Mouse (Mus musculus) urinary bladder, postnatal 10 days (tissue): Measurements from ENCODE around the gene Bcat2.

ENCODE experiments used
- DNase-seq: peaks from one replicate; pipeline ENCODE4 v3.0.0; 2022; ENCODE audit warnings: low spot score

Gene Bcat2

DNA sequence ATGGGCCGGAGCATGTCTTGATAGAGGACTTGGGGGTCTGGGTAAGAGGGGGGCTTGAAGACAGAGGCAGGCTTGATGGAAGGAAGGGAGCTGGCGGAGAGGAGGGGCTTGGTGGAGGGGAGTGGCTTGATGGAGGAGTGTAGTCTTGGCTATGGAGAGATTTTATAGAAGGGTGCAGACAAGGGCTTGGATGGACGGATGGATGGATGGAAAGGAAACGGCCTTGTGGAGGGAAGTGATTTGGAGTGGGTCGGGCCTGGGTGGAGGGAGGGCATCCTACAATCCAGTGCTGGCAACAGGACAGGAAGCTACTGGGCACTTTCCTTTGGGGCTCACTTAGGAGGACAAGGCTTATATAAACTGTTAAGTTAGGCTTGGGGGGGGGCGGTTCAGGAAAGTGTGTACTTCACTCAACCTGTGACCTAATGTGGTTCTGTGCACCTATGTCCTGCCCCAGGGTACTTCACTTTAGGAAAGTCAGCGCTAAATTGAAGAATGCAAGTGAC, 56.7 kb downstream of the Bcat2 start:
- DNase-seq: no peak

GRCm38 (mm10) chr7:45627261-45627660, 57.3 kb downstream of the Bcat2 start, which contains the start of gene Rasip1:
Gene Rasip1 (plus strand): TSS chr7:45627488.
- DNase-seq: no peak

GRCm38 (mm10) chr7:45628364-45629294, 58.7 kb downstream of the Bcat2 start:
- DNase-seq: peak; percentile 71

DNA sequence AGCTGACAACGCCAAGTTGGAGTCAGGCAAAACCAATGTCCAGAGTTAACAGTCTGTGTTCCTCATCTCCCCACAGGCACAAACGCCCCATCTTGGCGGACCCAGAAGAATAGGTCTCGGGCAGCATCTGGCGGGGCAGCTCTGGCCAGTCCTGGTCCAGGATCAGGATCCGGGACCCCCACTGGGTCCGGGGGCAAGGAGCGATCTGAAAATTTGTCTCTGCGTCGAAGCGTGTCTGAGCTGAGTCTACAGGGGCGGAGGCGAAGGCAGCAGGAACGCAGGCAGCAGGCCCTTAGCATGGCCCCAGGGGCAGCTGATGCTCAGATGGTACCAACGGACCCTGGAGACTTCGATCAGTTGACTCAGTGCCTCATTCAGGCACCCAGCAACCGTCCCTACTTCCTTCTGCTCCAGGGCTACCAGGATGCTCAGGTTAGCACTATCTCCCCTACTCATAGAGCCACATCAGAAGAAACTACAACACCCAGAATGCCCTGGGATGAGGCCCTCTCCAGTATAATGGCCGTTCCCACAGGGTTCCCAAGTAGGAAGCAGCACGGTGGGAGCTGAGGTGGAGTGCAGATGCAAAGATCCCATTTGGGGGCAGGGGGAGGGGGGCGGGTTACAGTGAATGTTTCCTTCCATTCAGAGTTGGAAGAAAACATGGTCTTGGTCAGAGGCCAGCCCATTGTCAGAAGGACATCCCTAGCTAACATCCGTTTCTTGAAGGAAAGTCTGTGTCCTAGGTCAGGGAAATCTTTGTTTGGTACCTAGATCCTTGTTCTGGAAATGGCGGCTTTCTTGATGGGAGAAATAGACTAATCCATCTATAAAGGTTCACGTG, 60.3 kb downstream of the Bcat2 start:
- DNase-seq: no peak

GRCm38 (mm10) chr7:45632499-45632898, 62.5 kb downstream of the Bcat2 start:
- DNase-seq: no peak

DNA sequence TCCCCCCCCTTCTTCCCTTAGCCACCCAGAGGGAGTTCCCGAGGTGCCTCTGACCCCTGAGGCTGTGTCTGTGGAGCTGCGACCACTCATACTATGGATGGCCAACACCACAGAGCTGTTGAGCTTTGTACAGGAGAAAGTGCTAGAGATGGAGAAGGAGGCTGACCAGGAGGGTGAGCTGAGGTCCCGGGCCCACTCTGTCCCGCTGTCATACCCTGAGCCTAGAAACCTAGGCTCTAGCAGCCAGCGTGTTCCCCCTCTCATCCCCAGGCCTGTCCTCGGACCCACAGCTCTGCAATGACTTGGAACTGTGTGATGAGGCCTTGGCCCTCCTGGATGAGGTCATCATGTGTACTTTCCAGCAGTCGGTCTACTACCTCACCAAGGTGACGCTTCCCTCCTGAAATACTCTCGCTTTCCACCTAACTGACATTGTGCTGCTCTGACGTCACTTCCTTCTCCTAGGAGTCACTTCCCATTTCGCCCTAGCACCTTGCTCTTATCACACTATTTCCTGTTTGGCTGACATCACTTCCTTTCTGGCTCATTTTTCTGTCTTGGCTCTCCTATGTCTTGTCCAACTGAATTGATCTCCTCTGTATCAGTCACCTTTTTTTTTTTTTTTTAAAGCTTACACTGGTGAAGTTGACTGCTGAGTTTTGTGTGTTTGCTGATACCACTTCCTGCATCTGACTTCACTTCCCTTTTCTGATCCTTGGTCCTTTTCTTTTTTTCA, 65.2 kb downstream of the Bcat2 start:
- no peak for DNase-seq

- DNase-seq: no peak
Measured at GRCm38 (mm10) chr7:45635711-45636688, 66.0 kb downstream of the Bcat2 start.

DNA sequence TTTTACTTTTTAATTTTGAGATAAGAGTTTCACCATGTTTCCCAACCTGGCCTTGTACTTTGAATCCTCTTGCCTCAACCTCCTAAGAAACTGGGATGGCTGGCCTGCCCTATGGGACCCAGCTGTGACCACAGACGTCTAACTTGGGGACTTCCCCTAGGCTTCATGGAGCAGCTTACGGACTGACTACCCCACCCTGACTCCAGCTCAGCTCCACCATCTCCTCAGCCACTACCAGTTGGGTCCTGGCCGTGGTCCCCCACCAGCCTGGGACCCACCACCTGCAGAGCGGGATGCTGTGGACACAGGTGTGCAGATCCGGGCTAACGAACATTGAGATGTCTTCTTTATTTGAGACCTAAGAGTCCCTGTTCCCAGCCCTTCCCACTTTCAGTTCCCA, 67.8 kb downstream of the Bcat2 start:
- no peak for DNase-seq

DNA sequence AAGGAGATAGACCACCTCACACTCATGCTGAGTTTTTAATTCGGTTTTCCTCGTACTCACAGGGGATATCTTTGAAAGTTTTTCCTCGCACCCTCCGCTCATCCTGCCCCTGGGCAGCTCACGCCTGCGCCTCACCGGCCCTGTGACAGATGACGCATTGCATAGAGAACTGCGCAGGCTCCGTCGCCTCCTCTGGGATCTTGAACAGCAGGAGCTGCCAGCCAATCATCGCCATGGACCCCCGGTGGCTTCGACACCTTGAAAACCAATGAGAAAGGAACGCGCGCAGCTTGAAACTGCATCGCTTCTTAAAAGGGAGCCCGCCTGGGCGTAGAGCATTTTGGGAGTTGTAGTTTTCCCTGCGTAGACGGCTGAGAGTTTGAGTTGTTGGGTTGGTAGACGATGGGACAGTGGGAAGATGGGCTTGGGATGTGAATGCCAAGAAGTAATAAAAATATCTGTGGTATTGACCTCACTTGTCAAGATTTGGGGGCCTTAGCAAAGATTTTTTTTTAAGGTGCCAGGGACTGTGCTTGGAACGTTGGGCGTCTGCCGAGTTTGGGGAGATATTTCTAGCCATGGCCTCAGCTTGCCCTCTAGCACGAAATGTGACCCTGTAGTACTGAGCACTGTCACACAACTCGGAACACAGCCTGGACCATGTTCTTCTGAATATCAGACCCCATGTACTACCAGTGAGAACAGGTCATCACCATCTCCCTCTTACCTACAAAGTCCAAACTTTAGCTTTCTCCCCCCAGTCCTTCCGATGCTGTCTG, 68.9 kb downstream of the Bcat2 start:
- peak; percentile 78 for DNase-seq
